Mouse (Mus musculus) Patski (cell line): ENCODE measurements around the gene Tmem136. TPM values are rescaled to one million over a fixed set of nuclear protein-coding genes. Genes with fewer than 3 reads are reported as not detected.
A peak's percentile ranks its signal among the peaks of the same experiment; 100 is the strongest.

Experiments used
- ATAC-seq: fragments of 100-300 bp; one replicate; pipeline ENCODE4 v1.8.0; 2021
- CTCF ChIA-PET: fragments of 350-600 bp; sonication (Branson Sonifier 250); formaldehyde crosslinking; loops from one replicate; lab custom pipeline; 2022; ENCODE audit warnings: inconsistent platforms; lab: Charles Lee
- POLR2A ChIA-PET: fragments of 350-600 bp; sonication (Branson Sonifier 250); formaldehyde crosslinking; loops from one replicate; lab custom pipeline; 2022; ENCODE audit warnings: antibody characterized with exemption, inconsistent platforms; lab: Charles Lee
- DNase-seq: peaks from one replicate; pipeline ENCODE4 v3.0.0-alpha.2; 2011; ENCODE audit warnings: low read depth, low spot score
- H3K27me3 ChIP-seq: fragments of 371-371 bp; one replicate; pipeline ENCODE4 v1.5.1; 2021
- CTCF ChIP-seq: fragments of 100-300 bp; IDR thresholded peaks from one replicate; pipeline ENCODE4 v1.5.1; 2021
- in situ Hi-C: fragments of 300-500 bp; cut with MboI; formaldehyde crosslinking; loops from 3 replicates; pipeline ENCODE4 v1.11.1; 2018; ENCODE audit warnings: low pct_unique_long_range_greater_than_20kb, mixed read lengths
- polyA plus RNA-seq: library from polyadenylated mRNA; unstranded; gene quantifications from one replicate; pipeline ENCODE4 v1.2.3, GENCODE M21; 2021

Gene Tmem136
- polyA plus RNA-seq, 1 experiment from 2014 or later: 27.9 TPM

- no peak for TF ChIP-seq CTCF
- in situ Hi-C loops: no loop called here
These were observed 31.6 kb downstream of the Tmem136 start for GRCm38 (mm10) chr9:43084496-43085362.

DNA sequence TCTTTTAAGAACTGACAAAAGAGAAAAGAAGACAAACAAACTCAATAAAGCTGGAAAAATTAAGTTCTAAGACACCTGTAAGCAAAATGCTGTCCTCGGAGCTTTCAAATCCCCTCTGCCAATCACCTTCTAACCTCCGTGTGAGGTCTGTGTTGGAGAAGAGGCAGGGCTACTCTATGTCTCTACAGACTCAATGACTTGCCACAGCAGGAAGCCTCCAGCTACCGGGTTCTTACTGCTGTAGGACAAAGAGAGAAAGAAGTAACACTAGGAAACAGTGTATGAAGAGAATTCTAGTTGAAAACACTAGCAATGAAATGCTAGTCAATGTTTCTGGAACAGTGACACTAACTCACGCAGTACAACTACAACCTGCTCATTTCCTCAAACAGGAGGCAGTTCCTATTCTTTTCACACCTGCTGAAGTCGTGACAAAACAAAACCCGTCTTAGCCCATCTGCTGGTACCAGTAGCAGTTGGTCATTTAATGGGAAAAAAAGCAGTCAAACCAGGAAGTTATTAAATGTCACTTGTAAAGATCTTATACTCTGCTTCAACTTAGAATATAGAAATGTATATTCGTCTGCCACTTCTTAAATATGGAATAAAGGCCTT lies 32.8 kb downstream of the Tmem136 start:
- POLR2A ChIA-PET: interaction anchor here (1.2 kb wide), 1 partner anchor 15 kb away, joined by 3 read pairs; no protein-coding TSS in a partner anchor
- ATAC-seq (no peak), DNase-seq (no peak)
- in situ Hi-C loops: no loop called here
- CTCF ChIA-PET: interaction anchor here (1.1 to 1.2 kb wide), 2 partner anchors 9 to 11 kb away, joined by 3 read pairs; no protein-coding TSS in a partner anchor
- H3K27me3 ChIP-seq: no peaks in the 10 kb centered on the region
- TF ChIP-seq CTCF: no peak

More at GRCm38 (mm10) chr9:43084496-43085362, 31.6 kb downstream of the Tmem136 start:
- POLR2A ChIA-PET: interaction anchor here (1.3 kb wide), 1 partner anchor 12 kb away, joined by 3 read pairs; no protein-coding TSS in a partner anchor
- CTCF ChIA-PET: interaction anchor here (1.1 to 2.1 kb wide), 4 partner anchors 10 to 24 kb away, joined by 3 to 11 read pairs (median 3); no protein-coding TSS in a partner anchor
- no peak for ATAC-seq
- no peak for DNase-seq
- no peaks in the 10 kb centered on the region for H3K27me3 ChIP-seq

- POLR2A ChIA-PET: no interaction called here
These were observed 37.7 kb downstream of the Tmem136 start for GRCm38 (mm10) chr9:43078711-43079110.

DNA sequence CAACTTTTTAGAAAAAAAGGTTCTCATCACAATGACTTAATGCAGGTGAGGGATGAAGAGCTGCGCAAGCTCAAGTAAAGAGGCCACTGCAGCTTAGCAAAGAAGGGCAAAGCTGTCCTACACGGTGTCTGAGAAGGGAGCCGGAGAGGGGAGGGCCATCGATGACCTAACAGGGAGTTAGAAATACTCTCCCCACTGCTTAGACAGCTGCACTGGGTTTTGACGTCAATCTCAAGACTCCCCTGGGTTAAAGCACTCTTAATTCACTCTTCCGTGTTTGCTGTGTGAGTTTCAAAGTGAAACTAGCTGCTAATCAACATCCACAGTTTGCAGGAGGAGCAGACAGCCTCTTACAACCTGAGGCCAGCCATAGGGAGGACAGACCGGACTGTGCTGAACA lies 40.2 kb downstream of the Tmem136 start:
- DNase-seq (no peak), ATAC-seq (no peak)
- no peaks in the 10 kb centered on the region for H3K27me3 ChIP-seq
- no peak for TF ChIP-seq CTCF
- in situ Hi-C loops: no loop called here
- POLR2A ChIA-PET: no interaction called here
- CTCF ChIA-PET: no interaction called here

More at GRCm38 (mm10) chr9:43078711-43079110, 37.7 kb downstream of the Tmem136 start:
- CTCF ChIA-PET: interaction anchor here (1.4 to 1.5 kb wide), 2 partner anchors 10 to 11 kb away, joined by 3 read pairs; no protein-coding TSS in a partner anchor
- no peak for DNase-seq
- H3K27me3 ChIP-seq: no peaks in the 10 kb centered on the region
- ATAC-seq: no peak
- TF ChIP-seq CTCF: no peak
- in situ Hi-C loops: no loop called here

DNA sequence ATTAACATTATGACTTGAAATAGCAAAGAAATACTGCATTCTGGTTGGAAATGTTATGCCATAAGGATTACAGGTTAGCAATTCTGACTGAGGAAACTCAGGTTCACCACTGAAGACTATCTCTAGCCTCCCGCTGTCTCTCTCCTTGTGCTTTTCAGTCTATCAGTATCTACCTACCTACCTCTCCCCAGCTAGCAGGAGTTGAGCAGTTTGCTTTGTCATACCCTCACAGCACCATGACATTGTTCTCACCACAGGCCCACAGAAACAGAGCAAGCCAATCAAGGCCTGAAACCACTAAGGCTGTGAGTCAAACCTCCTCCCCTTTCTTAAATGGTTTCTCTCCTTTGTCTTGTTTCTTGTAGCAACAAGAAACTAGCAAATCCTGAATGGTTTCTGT lies 41.8 kb downstream of the Tmem136 start:
- in situ Hi-C loops: no loop called here
- no peak for TF ChIP-seq CTCF
- no peak for ATAC-seq

GRCm38 (mm10) chr9:43071741-43072140 lies 44.6 kb downstream of the Tmem136 start:
- no peak for TF ChIP-seq CTCF
- CTCF ChIA-PET: interaction anchor here (0.6 to 3.5 kb wide), 5 partner anchors 10 to 71 kb away, joined by 3 to 11 read pairs (median 4); no protein-coding TSS in a partner anchor
- ATAC-seq (peak; percentile 73), DNase-seq (peak; percentile 59)
- POLR2A ChIA-PET: interaction anchor here (0.7 kb wide), 1 partner anchor 978 kb away, joined by 6 read pairs; no protein-coding TSS in a partner anchor
- H3K27me3 ChIP-seq: no peaks in the 10 kb centered on the region
- in situ Hi-C loops: no loop called here

More for the DNA sequence above, 41.8 kb downstream of the Tmem136 start:
- H3K27me3 ChIP-seq: no peaks in the 10 kb centered on the region
- no peak for DNase-seq
- CTCF ChIA-PET: interaction anchor here (1.1 kb wide), 1 partner anchor 10 kb away, joined by 3 read pairs; no protein-coding TSS in a partner anchor
- POLR2A ChIA-PET: no interaction called here

DNA sequence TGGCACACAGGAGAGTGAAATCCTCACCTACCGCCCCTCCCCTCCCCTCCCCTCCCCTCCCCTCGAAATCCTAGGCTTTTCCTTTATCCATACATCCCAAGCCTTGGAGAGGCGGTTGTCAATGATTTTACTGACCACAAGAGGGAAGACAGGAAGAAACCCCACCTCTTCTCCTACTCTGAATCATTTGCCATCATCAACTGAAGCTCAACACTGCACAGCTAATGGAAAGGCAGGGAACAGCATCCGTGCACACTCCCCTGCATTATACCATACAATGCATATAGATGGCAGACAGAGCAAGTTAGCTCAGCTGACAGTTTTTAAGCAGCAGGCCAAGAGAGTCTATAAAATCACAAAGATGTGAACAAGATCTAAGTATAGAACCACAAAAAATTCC lies 45.2 kb downstream of the Tmem136 start:
- no peaks in the 10 kb centered on the region for H3K27me3 ChIP-seq
- DNase-seq (no peak), ATAC-seq (no peak)
- ChIA-PET CTCF (interaction anchor here (0.6 to 3.5 kb wide), 2 partner anchors 14 to 61 kb away, joined by 3 to 11 read pairs; no protein-coding TSS in a partner anchor), POLR2A (interaction anchor here (0.6 kb wide), 1 partner anchor 33 kb away, joined by 3 read pairs; no protein-coding TSS in a partner anchor)
- in situ Hi-C loops: no loop called here
- TF ChIP-seq CTCF: peak; percentile 14

- ATAC-seq (no peak), DNase-seq (no peak)
- H3K27me3 ChIP-seq: no peaks in the 10 kb centered on the region
- in situ Hi-C loops: no loop called here
- ChIA-PET CTCF (interaction anchor here (0.6 kb wide), 1 partner anchor 39 kb away, joined by 3 read pairs; no protein-coding TSS in a partner anchor), POLR2A (interaction anchor here (0.6 kb wide), 1 partner anchor 34 kb away, joined by 3 read pairs; no protein-coding TSS in a partner anchor)
- TF ChIP-seq CTCF: no peak
These were observed 45.8 kb downstream of the Tmem136 start for GRCm38 (mm10) chr9:43070566-43070965.

DNA sequence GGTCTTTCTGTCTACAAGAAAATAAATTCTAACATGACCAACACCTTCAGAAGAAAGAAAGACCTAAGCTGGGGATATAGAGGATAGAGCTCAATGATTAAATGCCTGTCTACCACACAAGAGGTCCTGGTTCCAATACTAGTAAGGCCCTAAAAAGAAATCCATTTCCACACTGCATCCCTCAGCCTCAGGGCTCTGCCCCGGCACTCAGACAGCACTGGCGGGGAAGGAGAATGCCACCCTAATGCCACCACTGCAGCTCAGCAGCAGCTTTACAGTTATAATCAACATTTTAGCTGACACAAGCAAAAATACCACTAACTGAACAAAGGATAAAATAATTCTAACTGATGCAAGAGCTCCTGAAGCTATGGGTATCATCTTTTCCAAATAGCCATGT lies 46.2 kb downstream of the Tmem136 start:
- ATAC-seq: no peak
- DNase-seq: no peak
- TF ChIP-seq CTCF: no peak
- in situ Hi-C loops: no loop called here
- CTCF ChIA-PET: interaction anchor here (0.6 kb wide), 1 partner anchor 39 kb away, joined by 3 read pairs; no protein-coding TSS in a partner anchor
- POLR2A ChIA-PET: no interaction called here
- no peaks in the 10 kb centered on the region for H3K27me3 ChIP-seq

GRCm38 (mm10) chr9:43067896-43068295 lies 48.5 kb downstream of the Tmem136 start:
- in situ Hi-C loops: no loop called here
- ChIA-PET POLR2A (no interaction called here), CTCF (interaction anchor here (0.9 kb wide), 1 partner anchor 22 kb away, joined by 3 read pairs; no protein-coding TSS in a partner anchor)
- ATAC-seq (no peak), DNase-seq (no peak)
- TF ChIP-seq CTCF: no peak
- no peaks in the 10 kb centered on the region for H3K27me3 ChIP-seq
